Mouse (Mus musculus) MEL (cell line): ENCODE measurements around the gene Polr1b. TPM values are rescaled to one million over a fixed set of nuclear protein-coding genes. Genes with fewer than 3 reads are reported as not detected.

ENCODE experiments used
- DNase-seq: peaks from one replicate; pipeline ENCODE4 v3.0.0; 2011; ENCODE audit warnings: low read depth, low spot score
- H3K27ac ChIP-seq: 2 replicates; pipeline ENCODE4 v1.5.1; 2012; ENCODE audit warnings: low read depth, mild to moderate bottlenecking, control low read depth, low read length, moderate library complexity; ENCODE audit not compliant: control insufficient read depth
- H3K27me3 ChIP-seq, 2 experiments: fragments of 150-350 bp in 1 of 2; sonication (generic) in 1 of 2; 2 replicates each; pipeline ENCODE4 v1.6.1; 2012; ENCODE audit warnings: low read length in 2 of 2, mild to moderate bottlenecking in 2 of 2, improper control_type of control experiment in 1 of 2, moderate library complexity in 1 of 2; ENCODE audit not compliant: insufficient read depth in 2 of 2, control insufficient read depth in 1 of 2
- H3K36me3 ChIP-seq, 2 experiments: 2 replicates each; pipeline ENCODE4 v1.6.1; 2012 to 2014; ENCODE audit warnings: low read length in 2 of 2, improper control_type of control experiment in 1 of 2, inconsistent platforms in 1 of 2, mild to moderate bottlenecking in 1 of 2; ENCODE audit not compliant: insufficient read depth in 2 of 2, control insufficient read depth in 1 of 2
- H3K4me1 ChIP-seq, 2 experiments: fragments of 150-350 bp in 1 of 2; sonication (generic) in 1 of 2; 2 replicates each; pipeline ENCODE4 v1.6.1; 2012; ENCODE audit warnings: low read length in 2 of 2, improper control_type of control experiment in 1 of 2, mild to moderate bottlenecking in 1 of 2; ENCODE audit not compliant: insufficient read depth in 2 of 2, control insufficient read depth in 1 of 2
- H3K4me3 ChIP-seq, 2 experiments: fragments of 150-350 bp in 1 of 2; sonication (generic) in 1 of 2; 2 replicates each; pipeline ENCODE4 v1.5.1; 2012; ENCODE audit warnings: low read depth in 2 of 2, low read length in 2 of 2, mild to moderate bottlenecking in 2 of 2, moderate library complexity in 2 of 2, control low read depth in 1 of 2, improper control_type of control experiment in 1 of 2; ENCODE audit not compliant: control insufficient read depth in 1 of 2, insufficient read depth in 1 of 2
- H3K79me2 ChIP-seq: 2 replicates; pipeline ENCODE4 v1.6.1; 2012; ENCODE audit warnings: mild to moderate bottlenecking, low read length, moderate library complexity; ENCODE audit not compliant: control insufficient read depth, poor library complexity, insufficient read depth
- H3K9ac ChIP-seq: 2 replicates; pipeline ENCODE4 v1.6.1; 2012; ENCODE audit warnings: low read depth, mild to moderate bottlenecking, control low read depth, low read length, moderate library complexity; ENCODE audit not compliant: control insufficient read depth, poor library complexity, severe bottlenecking
- H3K9me3 ChIP-seq: fragments of 150-350 bp; sonication (generic); replicated peaks from 2 replicates; pipeline ENCODE4 v1.6.1; 2012; ENCODE audit warnings: mild to moderate bottlenecking, low read length, improper control_type of control experiment, moderate library complexity; ENCODE audit not compliant: insufficient read depth
- CHD1 ChIP-seq: IDR thresholded peaks from 2 replicates; pipeline ENCODE4 v1.6.1; 2012; ENCODE audit warnings: low read depth, mild to moderate bottlenecking, inconsistent platforms, low read length, improper control_type of control experiment
- CTCF ChIP-seq, 3 experiments: IDR thresholded peaks in 2 of 3; conservative IDR thresholded peaks in 1 of 3; 2 replicates each; pipeline ENCODE4 v1.5.1; 2011 to 2012; ENCODE audit warnings: low read length in 3 of 3, low read depth in 2 of 3, mild to moderate bottlenecking in 2 of 3, improper control_type of control experiment in 1 of 3, inconsistent platforms in 1 of 3, mixed read lengths in 1 of 3, moderate library complexity in 1 of 3; ENCODE audit not compliant: control insufficient read depth in 1 of 3, insufficient read depth in 1 of 3, poor library complexity in 1 of 3, severe bottlenecking in 1 of 3
- E2F4 ChIP-seq: IDR thresholded peaks from 2 replicates; pipeline ENCODE4 v1.6.1; 2011; ENCODE audit warnings: low read depth, low read length, improper control_type of control experiment, borderline replicate concordance
- EP300 ChIP-seq, 2 experiments: IDR thresholded peaks; 2 replicates each; pipeline ENCODE4 v1.6.1; 2011; ENCODE audit warnings: improper control_type of control experiment in 2 of 2, low read length in 2 of 2, low read depth in 1 of 2, mild to moderate bottlenecking in 1 of 2
- GATA1 ChIP-seq: IDR thresholded peaks from 2 replicates; pipeline ENCODE4 v1.6.1; 2011; ENCODE audit warnings: low read depth, low read length, improper control_type of control experiment
- JUND ChIP-seq: IDR thresholded peaks from 2 replicates; pipeline ENCODE4 v1.6.1; 2011; ENCODE audit warnings: low read depth, mild to moderate bottlenecking, improper control_type of control experiment, low read length
- MXI1 ChIP-seq: IDR thresholded peaks from 2 replicates; pipeline ENCODE4 v1.6.1; 2011; ENCODE audit warnings: mild to moderate bottlenecking, low read depth, low read length, improper control_type of control experiment
- MYC ChIP-seq: IDR thresholded peaks from 2 replicates; pipeline ENCODE4 v1.6.1; 2011; ENCODE audit warnings: low read depth, mild to moderate bottlenecking, low read length, improper control_type of control experiment, moderate library complexity
- NELFE ChIP-seq: IDR thresholded peaks from 2 replicates; pipeline ENCODE4 v1.6.1; 2011; ENCODE audit warnings: low read depth, low read length, improper control_type of control experiment
- NRF1 ChIP-seq: IDR thresholded peaks from 2 replicates; pipeline ENCODE4 v1.6.1; 2014; ENCODE audit warnings: low read depth, mild to moderate bottlenecking, inconsistent platforms, low read length, improper control_type of control experiment, moderate library complexity; ENCODE audit not compliant: poor library complexity, insufficient read depth, severe bottlenecking
- POLR2A ChIP-seq, 2 experiments: IDR thresholded peaks; 2 replicates each; pipeline ENCODE4 v1.6.1; 2011 to 2012; ENCODE audit warnings: low read length in 2 of 2, mild to moderate bottlenecking in 2 of 2, control low read depth in 1 of 2, improper control_type of control experiment in 1 of 2, low read depth in 1 of 2, moderate library complexity in 1 of 2; ENCODE audit not compliant: control insufficient read depth in 1 of 2, insufficient read depth in 1 of 2, poor library complexity in 1 of 2
- POLR2AphosphoS2 ChIP-seq: IDR thresholded peaks from 2 replicates; pipeline ENCODE4 v1.6.1; 2011; ENCODE audit warnings: low read length, improper control_type of control experiment
- RAD21 ChIP-seq: IDR thresholded peaks from 2 replicates; pipeline ENCODE4 v1.6.1; 2011; ENCODE audit warnings: mild to moderate bottlenecking, low read depth, low read length, improper control_type of control experiment
- RCOR1 ChIP-seq: IDR thresholded peaks from 2 replicates; pipeline ENCODE4 v1.6.1; 2012; ENCODE audit warnings: low read depth, mild to moderate bottlenecking, inconsistent platforms, low read length, improper control_type of control experiment
- SIN3A ChIP-seq: IDR thresholded peaks from 2 replicates; pipeline ENCODE4 v1.6.1; 2012; ENCODE audit warnings: low read length, improper control_type of control experiment, inconsistent platforms
- TAL1 ChIP-seq: IDR thresholded peaks from 2 replicates; pipeline ENCODE4 v1.6.1; 2012; ENCODE audit warnings: mild to moderate bottlenecking, inconsistent platforms, low read length, moderate library complexity, mixed read lengths
- UBTF ChIP-seq: IDR thresholded peaks from 2 replicates; pipeline ENCODE4 v1.6.1; 2012; ENCODE audit warnings: low read depth, mild to moderate bottlenecking, inconsistent platforms, low read length, improper control_type of control experiment, moderate library complexity, borderline replicate concordance; ENCODE audit not compliant: insufficient read depth
- USF1 ChIP-seq: IDR thresholded peaks from 2 replicates; pipeline ENCODE4 v1.6.1; 2014; ENCODE audit warnings: low read depth, mild to moderate bottlenecking, inconsistent platforms, low read length, improper control_type of control experiment, moderate library complexity
- USF2 ChIP-seq, 2 experiments: IDR thresholded peaks; 2 replicates each; pipeline ENCODE4 v1.6.1; 2011 to 2012; ENCODE audit warnings: improper control_type of control experiment in 2 of 2, low read length in 2 of 2, borderline replicate concordance in 1 of 2, inconsistent platforms in 1 of 2, low read depth in 1 of 2, mild to moderate bottlenecking in 1 of 2; ENCODE audit not compliant: insufficient read depth in 1 of 2
- ZC3H11A ChIP-seq: IDR thresholded peaks from 2 replicates; pipeline ENCODE4 v1.6.1; 2012; ENCODE audit warnings: low read depth, mild to moderate bottlenecking, inconsistent platforms, low read length, improper control_type of control experiment
- ZMIZ1 ChIP-seq: IDR thresholded peaks from 2 replicates; pipeline ENCODE4 v1.6.1; 2012; ENCODE audit warnings: low read depth, mild to moderate bottlenecking, inconsistent platforms, low read length, improper control_type of control experiment, moderate library complexity
- ZNF384 ChIP-seq: IDR thresholded peaks from 2 replicates; pipeline ENCODE4 v1.6.1; 2012; ENCODE audit warnings: low read depth, mild to moderate bottlenecking, inconsistent platforms, low read length, improper control_type of control experiment
- polyA plus RNA-seq, 2 experiments: library from polyadenylated mRNA; stranded (reverse) in 1 of 2; unstranded in 1 of 2; fragments of >175 nt in 1 of 2; fragments of >200 nt in 1 of 2; gene quantifications; 2 replicates each; pipeline versions ENCODE4 v1.2.1 to v1.2.4; 2012; ENCODE audit warnings: low replicate concordance in 2 of 2, low read depth in 1 of 2; ENCODE audit not compliant: insufficient read length in 2 of 2, insufficient read depth in 1 of 2, missing spikeins in 1 of 2
- total RNA-seq: library from RNA; depleted of rRNA; stranded (reverse); fragments of 300-350 nt; gene quantifications from 2 replicates; pipeline ENCODE4 v1.2.3, GENCODE M21; 2012

Gene Polr1b
- total and polyA plus RNA-seq, 3 experiments, result 90.1 to 92.8 TPM; not detected in 1

DNA sequence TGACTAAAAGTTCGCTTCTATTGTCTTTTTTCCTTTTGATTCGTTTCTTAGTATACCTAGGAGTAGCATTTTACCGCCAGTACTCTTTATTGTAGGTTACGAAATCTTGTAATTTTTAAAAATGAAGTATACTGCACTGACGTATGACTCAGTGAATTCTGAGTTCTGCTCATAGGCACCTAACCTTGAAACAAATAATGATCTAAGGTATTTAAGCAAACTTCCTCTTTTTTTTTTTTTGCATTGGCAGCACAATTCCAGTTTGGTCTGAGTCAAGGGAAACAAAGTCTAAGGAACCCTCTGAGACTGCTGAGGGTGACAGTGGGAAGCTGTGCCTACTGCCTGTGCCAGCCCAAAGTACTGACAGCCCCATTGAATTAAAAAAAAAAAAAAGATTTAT lies 17.3 kb upstream of the Polr1b start:
- Histone ChIP-seq H3K27ac (no peak overlapping the region), H3K27me3 (no peaks in the 10 kb centered on the region), H3K36me3 (no peaks in the 10 kb centered on the region; a peak in 1 of 4 replicates), H3K4me1 (no peaks in the 10 kb centered on the region), H3K9me3 (no peaks in the 10 kb centered on the region), H3K4me3 (no peak overlapping the region), H3K9ac (no peak overlapping the region), H3K79me2 (no peaks in the 10 kb centered on the region)
- TF ChIP-seq MXI1, result no peak
- no peak for TF ChIP-seq MYC
- peak; percentile 77 for TF ChIP-seq ZNF384
- no peak for TF ChIP-seq RCOR1
- no peak for TF ChIP-seq SIN3A
- DNase-seq, result peak; percentile 45

GRCm38 (mm10) chr2:129084959-129085358 lies 15.8 kb upstream of the Polr1b start:
- H3K27ac ChIP-seq, result no peak overlapping the region
- no peaks in the 10 kb centered on the region; a peak in 1 of 4 replicates for H3K36me3 ChIP-seq
- H3K4me1 ChIP-seq, result no peaks in the 10 kb centered on the region
- DNase-seq, result peak; percentile 28
- TF ChIP-seq GATA1, result no peak
- TF ChIP-seq CTCF (IDR thresholded peaks at IDR 0.05 in 2 of 3, conservative IDR thresholded peaks at IDR 0.05 in 1 of 3; ENCODE audit: control insufficient read depth in 1 of 3, insufficient read depth in 1 of 3, low read depth in 2 of 3, low read length in 3 of 3, poor library complexity in 1 of 3, severe bottlenecking in 1 of 3), result peak; percentile 47 to 58 (median 55)
- H3K4me3 ChIP-seq, result no peak overlapping the region
- H3K9ac ChIP-seq, result no peak overlapping the region
- H3K79me2 ChIP-seq, result no peaks in the 10 kb centered on the region
- no peaks in the 10 kb centered on the region for H3K9me3 ChIP-seq
- no peaks in the 10 kb centered on the region for H3K27me3 ChIP-seq

- Histone ChIP-seq H3K4me1 (no peaks in the 10 kb centered on the region), H3K36me3 (no peaks in the 10 kb centered on the region; a peak in 1 of 4 replicates), H3K9me3 (no peaks in the 10 kb centered on the region), H3K27me3 (no peaks in the 10 kb centered on the region), H3K79me2 (no peaks in the 10 kb centered on the region), H3K27ac (no peak overlapping the region), H3K4me3 (no peak overlapping the region)
- no peak for TF ChIP-seq ZMIZ1
- TF ChIP-seq CHD1, result no peak
- no peak for TF ChIP-seq EP300 (IDR thresholded peaks at IDR 0.05; ENCODE audit: low read depth in 1 of 2, low read length in 2 of 2)
- TF ChIP-seq ZC3H11A, result no peak
- TF ChIP-seq USF2 (IDR thresholded peaks at IDR 0.05; ENCODE audit: borderline replicate concordance in 1 of 2, insufficient read depth in 1 of 2, low read depth in 1 of 2, low read length in 2 of 2), result no peak
- no peak for TF ChIP-seq JUND
- TF ChIP-seq ZNF384, result no peak
- no peak for TF ChIP-seq NRF1
- no peak for TF ChIP-seq POLR2A (IDR thresholded peaks at IDR 0.05; ENCODE audit: control insufficient read depth in 1 of 2, insufficient read depth in 1 of 2, low read depth in 1 of 2, low read length in 2 of 2, poor library complexity in 1 of 2)
- no peak for TF ChIP-seq NELFE
- no peak for TF ChIP-seq TAL1
- no peak for TF ChIP-seq RAD21
- no peak for TF ChIP-seq POLR2AphosphoS2
- no peak for TF ChIP-seq CTCF (IDR thresholded peaks at IDR 0.05 in 2 of 3, conservative IDR thresholded peaks at IDR 0.05 in 1 of 3; ENCODE audit: control insufficient read depth in 1 of 3, insufficient read depth in 1 of 3, low read depth in 2 of 3, low read length in 3 of 3, poor library complexity in 1 of 3, severe bottlenecking in 1 of 3)
- TF ChIP-seq E2F4, result no peak
- TF ChIP-seq USF1, result no peak
- no peak for TF ChIP-seq UBTF
- no peak for TF ChIP-seq SIN3A
- TF ChIP-seq, all 39 proteins: peak for 0
- no peak for DNase-seq
- no peak overlapping the region for H3K9ac ChIP-seq
Measured at GRCm38 (mm10) chr2:129087520-129087919, 13.3 kb upstream of the Polr1b start.
